Mouse (Mus musculus) right cerebral cortex, adult 2 months (tissue): ENCODE measurements around the gene Btbd1.

ENCODE experiments used
- DNase-seq, 2 experiments: peaks; one replicate each; pipeline ENCODE4 v3.0.0; 2021 to 2022; ENCODE audit warnings: low spot score in 2 of 2

Gene Btbd1

DNA sequence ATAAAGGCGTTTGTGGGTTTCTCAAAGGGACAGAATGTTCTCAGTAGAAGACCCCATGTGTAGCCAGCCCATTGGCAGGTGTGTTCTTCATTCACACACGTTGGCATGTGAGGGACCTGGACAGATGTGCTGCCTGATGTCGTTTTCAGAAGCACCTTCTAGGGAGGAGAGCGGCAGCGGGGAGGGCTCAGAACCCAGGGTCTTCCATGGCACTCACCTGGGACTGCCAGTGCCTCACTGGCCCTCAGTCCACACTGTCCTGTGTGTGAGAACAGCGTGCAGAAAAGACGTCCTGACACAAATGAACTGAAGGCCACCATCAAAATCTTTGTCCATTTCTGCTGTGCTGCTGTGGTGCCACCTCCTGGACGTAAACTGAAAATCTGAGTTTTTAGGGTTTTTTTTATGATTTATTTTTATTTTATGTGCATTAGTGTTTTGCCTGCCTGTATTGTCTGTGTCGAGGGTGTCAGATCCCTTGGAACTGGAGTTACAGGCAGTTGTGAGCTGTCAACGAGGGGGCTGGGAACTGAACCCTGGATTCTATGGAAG, 51.5 kb downstream of the Btbd1 start:
- DNase-seq: no peak

DNA sequence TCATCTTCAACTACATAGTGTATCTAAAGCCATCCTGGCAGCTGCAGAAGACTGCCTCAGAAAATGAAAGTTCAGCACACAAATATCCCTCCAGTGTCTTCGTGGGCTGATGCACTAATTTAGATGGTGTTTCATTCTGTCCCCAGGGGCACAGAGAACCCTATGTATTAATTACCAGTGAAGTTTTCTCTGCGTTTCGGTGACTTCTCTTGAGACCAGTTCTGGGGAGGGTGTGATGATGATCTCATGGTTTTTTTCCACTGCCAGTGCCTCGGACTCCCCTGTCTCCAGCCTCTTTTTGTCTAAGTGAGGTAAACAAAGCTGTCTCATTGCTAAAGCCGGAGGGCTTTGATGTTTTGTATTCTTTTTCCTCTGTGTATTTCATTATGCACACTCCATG, 53.9 kb downstream of the Btbd1 start:
- DNase-seq: no peak

- no peak for DNase-seq
These were observed 56.3 kb downstream of the Btbd1 start for GRCm38 (mm10) chr7:81772786-81773539.

DNA sequence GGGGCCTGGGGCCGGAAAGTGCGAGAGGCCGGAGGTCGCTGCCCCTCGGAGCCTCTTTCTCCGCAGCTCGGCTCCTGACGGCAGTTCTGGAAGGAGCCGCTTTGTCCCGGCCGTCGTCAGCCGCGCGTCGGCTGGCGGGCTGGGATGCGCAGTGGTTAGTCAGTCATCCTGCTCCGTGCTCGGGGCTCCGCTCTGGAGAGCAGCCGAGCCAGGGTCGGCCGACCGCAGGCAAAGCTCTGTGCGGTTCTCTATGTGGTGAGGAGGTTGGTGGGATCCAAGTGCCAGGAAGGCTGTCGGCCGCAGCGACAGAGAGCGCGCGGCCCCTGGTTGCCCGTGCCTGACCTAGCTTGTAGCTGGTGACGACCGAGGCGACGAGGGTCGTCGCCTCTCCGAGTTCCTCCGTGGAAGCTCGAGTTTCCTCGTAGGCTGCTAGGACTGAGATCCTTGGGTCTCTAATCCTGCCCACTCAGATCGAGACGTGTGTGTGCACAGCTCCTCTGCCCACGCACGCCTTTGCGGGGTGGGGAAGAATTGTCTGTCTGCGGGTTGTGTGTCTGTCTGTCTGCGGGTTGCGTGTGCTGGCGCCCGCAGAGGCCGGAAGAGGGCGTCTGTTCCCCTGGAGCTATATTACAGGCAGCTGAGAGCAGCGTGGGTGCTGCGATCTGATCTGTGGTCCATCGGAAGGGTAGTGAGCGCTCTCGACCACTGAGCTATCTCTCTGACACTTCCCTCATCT, 66.0 kb downstream of the Btbd1 start:
- no peak for DNase-seq

- DNase-seq: peak; percentile 84 to 87
These were observed 66.8 kb downstream of the Btbd1 start, which contains the start of gene Ramac for GRCm38 (mm10) chr7:81762180-81763109. Ramac (plus strand) TSS chr7:81762925.

GRCm38 (mm10) chr7:81747956-81748355, 81.3 kb downstream of the Btbd1 start:
- no peak for DNase-seq

- no peak for DNase-seq
These were observed 85.1 kb downstream of the Btbd1 start for GRCm38 (mm10) chr7:81744145-81744544.
